Mouse (Mus musculus) CH12.LX (cell line): ENCODE data around the gene Peli3. TPM values are rescaled to one million over a fixed set of nuclear protein-coding genes. Genes with fewer than 3 reads are reported as not detected.

Experiments used
- DNase-seq: peaks from one replicate; pipeline ENCODE4 v3.0.0-alpha.2; 2013; ENCODE audit errors: extremely low read depth
- H3K27ac ChIP-seq: 2 replicates; pipeline ENCODE4 v1.5.1; 2012; ENCODE audit warnings: low read depth, mild to moderate bottlenecking, control low read depth, moderate library complexity; ENCODE audit not compliant: insufficient read depth
- H3K27me3 ChIP-seq: replicated peaks from 2 replicates; pipeline ENCODE3; 2012; ENCODE audit warnings: inconsistent platforms
- H3K36me3 ChIP-seq, 2 experiments: replicated peaks in 1 of 2; 2 replicates each; pipeline versions ENCODE3 to v1.6.1; 2012; ENCODE audit warnings: inconsistent platforms in 1 of 2, low read length in 1 of 2, mild to moderate bottlenecking in 1 of 2, mixed read lengths in 1 of 2, moderate library complexity in 1 of 2; ENCODE audit not compliant: control insufficient read depth in 1 of 2, insufficient read depth in 1 of 2
- H3K4me1 ChIP-seq, 2 experiments: 2 replicates each; pipeline ENCODE4 v1.6.1; 2012; ENCODE audit warnings: inconsistent platforms in 1 of 2, moderate library complexity in 1 of 2; ENCODE audit not compliant: insufficient read depth in 2 of 2, control insufficient read depth in 1 of 2
- H3K4me2 ChIP-seq: 2 replicates; pipeline ENCODE4 v1.6.1; 2012; ENCODE audit warnings: low read depth, mild to moderate bottlenecking, control low read depth; ENCODE audit not compliant: poor library complexity, insufficient read depth, severe bottlenecking
- H3K4me3 ChIP-seq, 3 experiments: fragments of 150-350 bp in 1 of 3; sonication (generic) in 1 of 3; replicated peaks in 1 of 3; 2 replicates each; pipeline versions ENCODE3 to v1.5.1; 2011 to 2012; ENCODE audit warnings: low read depth in 2 of 3, low read length in 2 of 3, mild to moderate bottlenecking in 2 of 3, moderate library complexity in 2 of 3, control low read depth in 1 of 3, improper control_type of control experiment in 1 of 3, inconsistent platforms in 1 of 3, mixed read lengths in 1 of 3; ENCODE audit not compliant: poor library complexity in 1 of 3
- H3K79me2 ChIP-seq: replicated peaks from 2 replicates; pipeline ENCODE4 v1.6.1; 2012; ENCODE audit warnings: mild to moderate bottlenecking, moderate library complexity; ENCODE audit not compliant: control insufficient read depth, poor library complexity, insufficient read depth, severe bottlenecking; ENCODE audit errors: extremely low read depth
- H3K9ac ChIP-seq: 2 replicates; pipeline ENCODE4 v1.6.1; 2012; ENCODE audit warnings: low read depth, mild to moderate bottlenecking, control low read depth, moderate library complexity; ENCODE audit not compliant: insufficient read depth
- H3K9me3 ChIP-seq: replicated peaks from 2 replicates; pipeline ENCODE3; 2012; ENCODE audit warnings: low read length, inconsistent platforms, mixed read lengths
- CTCF ChIP-seq, 2 experiments: IDR thresholded peaks in 1 of 2; conservative IDR thresholded peaks in 1 of 2; 2 replicates each; pipeline ENCODE4 v1.5.1; 2011 to 2012; ENCODE audit warnings: low read depth in 2 of 2, low read length in 2 of 2, improper control_type of control experiment in 1 of 2, inconsistent platforms in 1 of 2, mild to moderate bottlenecking in 1 of 2, moderate library complexity in 1 of 2
- ELF1 ChIP-seq: IDR thresholded peaks from 2 replicates; pipeline ENCODE4 v1.6.1; 2014; ENCODE audit warnings: low read depth, mild to moderate bottlenecking, inconsistent platforms, low read length, improper control_type of control experiment
- HCFC1 ChIP-seq: IDR thresholded peaks from 2 replicates; pipeline ENCODE4 v1.6.1; 2012; ENCODE audit warnings: low read depth, mild to moderate bottlenecking, inconsistent platforms, low read length, improper control_type of control experiment
- JUN ChIP-seq: IDR thresholded peaks from 2 replicates; pipeline ENCODE4 v1.6.1; 2011; ENCODE audit warnings: low read depth, mild to moderate bottlenecking, low read length, improper control_type of control experiment, moderate library complexity; ENCODE audit not compliant: insufficient read depth
- JUND ChIP-seq: conservative IDR thresholded peaks from 2 replicates; pipeline ENCODE4 v1.6.1; 2011; ENCODE audit warnings: low read depth, low read length, improper control_type of control experiment
- MAFK ChIP-seq: IDR thresholded peaks from 2 replicates; pipeline ENCODE4 v1.6.1; 2011; ENCODE audit warnings: low read length, improper control_type of control experiment; ENCODE audit not compliant: insufficient replicate concordance
- MAX ChIP-seq: IDR thresholded peaks from 2 replicates; pipeline ENCODE4 v1.6.1; 2011; ENCODE audit warnings: low read length, improper control_type of control experiment
- MXI1 ChIP-seq: IDR thresholded peaks from 2 replicates; pipeline ENCODE4 v1.6.1; 2011; ENCODE audit warnings: mild to moderate bottlenecking, low read depth, low read length, improper control_type of control experiment
- NELFE ChIP-seq: IDR thresholded peaks from 2 replicates; pipeline ENCODE4 v1.6.1; 2011; ENCODE audit warnings: low read depth, low read length, improper control_type of control experiment
- NRF1 ChIP-seq: IDR thresholded peaks from 2 replicates; pipeline ENCODE4 v1.6.1; 2014; ENCODE audit warnings: low read depth, mild to moderate bottlenecking, inconsistent platforms, low read length, improper control_type of control experiment, moderate library complexity
- RAD21 ChIP-seq: IDR thresholded peaks from 2 replicates; pipeline ENCODE4 v1.6.1; 2011; ENCODE audit warnings: low read depth, mild to moderate bottlenecking, low read length, improper control_type of control experiment, moderate library complexity
- RCOR1 ChIP-seq: conservative IDR thresholded peaks from 2 replicates; pipeline ENCODE4 v1.6.1; 2012; ENCODE audit warnings: low read depth, mild to moderate bottlenecking, inconsistent platforms, low read length, improper control_type of control experiment
- SIN3A ChIP-seq: IDR thresholded peaks from 2 replicates; pipeline ENCODE4 v1.6.1; 2012; ENCODE audit warnings: low read length, improper control_type of control experiment, inconsistent platforms
- dilution Hi-C: fragments of 300-500 bp; cut with MboI; formaldehyde crosslinking; loops from 2 replicates; pipeline ENCODE4 v1.14.3; 2020; ENCODE audit warnings: low sequenced_read_pairs; ENCODE audit not compliant: extremely low pct_unique_long_range_greater_than_20kb, extremely low pct_ligation_motif_present
- in situ Hi-C: fragments of 300-500 bp; cut with MboI; formaldehyde crosslinking; loops from 3 replicates; pipeline ENCODE4 v1.14.3; 2019; ENCODE audit warnings: low sequenced_read_pairs, low pct_ligation_motif_present, low pct_unique_long_range_greater_than_20kb, mixed read lengths
- polyA plus RNA-seq: library from polyadenylated mRNA; unstranded; fragments of >175 nt; gene quantifications from 2 replicates; pipeline ENCODE4 v1.2.1, GENCODE M21; 2012; ENCODE audit warnings: low read depth; ENCODE audit not compliant: insufficient read length
- total RNA-seq, 2 experiments: library from RNA; depleted of rRNA; stranded (reverse); fragments of 300-350 nt in 1 of 2; fragments of >200 nt in 1 of 2; gene quantifications; 2 replicates each; pipeline ENCODE4 v1.2.3; 2012 to 2014

Peli3 gene
- total and polyA plus RNA-seq, 3 experiments = 0.07 to 0.42 TPM; not detected in 1

DNA sequence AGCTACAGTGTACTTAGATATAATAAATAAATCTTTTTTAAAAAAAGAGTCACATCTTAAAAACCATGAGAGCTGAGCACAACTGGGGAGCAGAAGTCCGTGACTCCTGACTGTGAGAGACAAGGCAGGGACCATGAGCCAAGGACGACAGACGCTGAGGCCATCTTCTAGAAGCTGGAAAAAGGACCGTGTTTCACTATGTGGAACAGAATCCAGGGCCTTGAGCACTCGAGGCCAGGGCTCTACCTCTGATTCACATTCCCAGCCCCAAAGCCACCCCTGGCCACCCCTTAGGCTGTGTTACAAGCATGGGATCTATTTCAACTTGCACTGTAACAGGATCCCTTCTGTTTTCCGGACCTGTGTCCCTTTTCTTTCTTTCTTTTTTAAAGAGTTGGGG, 23.3 kb downstream of the Peli3 start:
- TF ChIP-seq NELFE (no peak), MAX (no peak), JUN (no peak), NRF1 (no peak), RAD21 (no peak), SIN3A (no peak), CTCF (conservative IDR thresholded peaks at IDR 0.05 in 1 of 2, IDR thresholded peaks at IDR 0.05 in 1 of 2; ENCODE audit: low read depth in 2 of 2, low read length in 2 of 2) (no peak), MAFK (no peak), RCOR1 (no peak)
- peaks cover 0 to 5% of the 10 kb centered on the region in 2 experiments; a peak in 1 of 4 replicates for H3K4me1 ChIP-seq
- no peaks in the 10 kb centered on the region for H3K9me3 ChIP-seq
- peaks cover 83 to 97% of the 10 kb centered on the region in 2 experiments for H3K36me3 ChIP-seq
- H3K27ac ChIP-seq = no peak overlapping the region
- no peaks in the 10 kb centered on the region for H3K79me2 ChIP-seq
- dilution Hi-C loops (no loop called here), in situ Hi-C loops (no loop called here)
- no peak overlapping the region for H3K4me3 ChIP-seq
- DNase-seq = no peak
- H3K9ac ChIP-seq = no peak overlapping the region
- H3K4me2 ChIP-seq = no peak overlapping the region
- H3K27me3 ChIP-seq = no peaks in the 10 kb centered on the region

DNA sequence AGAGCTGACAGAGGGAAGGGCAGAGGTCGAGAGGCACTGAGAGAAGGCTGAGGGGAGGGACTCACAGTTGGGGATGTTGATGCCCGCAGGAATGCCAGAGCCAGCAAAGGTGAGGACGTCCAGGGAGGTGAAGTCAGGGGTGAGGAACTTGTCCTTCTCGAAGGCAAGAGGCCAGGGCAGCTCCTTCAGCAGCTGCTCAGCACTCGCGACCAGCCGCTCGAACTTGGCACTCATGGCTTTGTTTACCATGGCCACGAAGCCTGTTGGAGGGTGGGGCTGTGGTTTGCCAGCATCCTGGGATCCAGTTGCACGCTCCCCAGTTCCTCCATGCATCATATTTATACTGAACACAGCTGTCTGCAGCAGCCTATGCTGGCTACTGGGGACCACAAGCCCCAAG, 26.1 kb downstream of the Peli3 start:
- Histone ChIP-seq H3K27me3 (no peaks in the 10 kb centered on the region), H3K27ac (no peak overlapping the region), H3K4me2 (no peak overlapping the region), H3K9ac (no peak overlapping the region), H3K4me1 (no peaks in the 10 kb centered on the region), H3K79me2 (no peaks in the 10 kb centered on the region), H3K9me3 (no peaks in the 10 kb centered on the region), H3K4me3 (no peak overlapping the region), H3K36me3 (peaks cover 82 to 96% of the 10 kb centered on the region in 2 experiments)
- in situ Hi-C loops = no loop called here
- no peak for DNase-seq
- TF ChIP-seq NELFE (no peak), HCFC1 (no peak), RCOR1 (no peak)
- dilution Hi-C loops = no loop called here

DNA sequence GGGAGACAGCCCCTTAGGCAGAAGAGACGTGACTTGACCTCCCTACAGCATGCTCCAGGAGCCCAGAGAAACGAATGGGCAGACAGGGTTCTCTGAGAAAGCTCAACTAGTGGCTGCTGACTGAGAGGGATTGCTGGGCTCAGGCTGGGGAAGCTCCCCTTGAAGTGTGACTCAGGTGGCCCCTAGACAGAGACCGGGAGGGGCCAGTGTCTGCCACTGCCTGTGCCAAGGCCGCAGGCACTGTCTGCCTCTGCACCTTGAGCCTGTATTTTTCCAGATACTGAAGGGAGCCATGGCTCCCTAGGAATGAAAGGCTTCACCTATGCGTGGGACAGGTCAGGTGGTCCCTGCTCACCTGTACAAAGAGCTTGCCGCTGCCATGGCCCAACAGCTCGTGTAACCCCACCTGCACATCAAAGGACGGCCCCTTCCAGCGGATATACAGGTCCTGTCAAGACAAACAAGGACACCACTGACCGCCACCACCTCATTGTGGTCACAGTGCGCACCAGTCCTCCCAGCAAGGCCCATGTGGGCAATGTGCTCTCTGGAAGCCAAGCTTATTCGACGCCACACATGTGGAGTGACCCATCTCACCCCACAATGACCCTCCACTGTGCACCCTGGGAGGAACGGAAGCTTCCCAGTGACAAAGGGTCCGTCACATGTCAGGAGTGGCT, 26.9 kb downstream of the Peli3 start:
- dilution Hi-C loops (no loop called here), in situ Hi-C loops (no loop called here)
- peaks cover 78 to 96% of the 10 kb centered on the region in 2 experiments for H3K36me3 ChIP-seq
- no peak overlapping the region for H3K27ac ChIP-seq
- H3K4me3 ChIP-seq = no peak overlapping the region
- no peaks in the 10 kb centered on the region for H3K9me3 ChIP-seq
- H3K4me2 ChIP-seq = no peak overlapping the region
- no peak for DNase-seq
- no peaks in the 10 kb centered on the region for H3K4me1 ChIP-seq
- no peak overlapping the region for H3K9ac ChIP-seq
- no peaks in the 10 kb centered on the region for H3K27me3 ChIP-seq
- H3K79me2 ChIP-seq = no peaks in the 10 kb centered on the region
- TF ChIP-seq ELF1 = no peak
- no peak for TF ChIP-seq JUND
- TF ChIP-seq MXI1 = no peak
